Mouse (Mus musculus) c-Kit-positive CD71-positive TER-119-positive erythroid progenitor cells, embryonic 14.5 days (primary cell): Measurements from ENCODE around the gene Cspg5.

ENCODE experiments used
- DNase-seq: peaks from one replicate; pipeline ENCODE4 v3.0.0-alpha.2; 2013; ENCODE audit warnings: low spot score

The Cspg5 gene

GRCm38 (mm10) chr9:110255407-110256019, 11.9 kb downstream of the Cspg5 start:
- no peak for DNase-seq

- DNase-seq, result no peak
Observed at GRCm38 (mm10) chr9:110258646-110259045, 15.1 kb downstream of the Cspg5 start.

GRCm38 (mm10) chr9:110259118-110259517, 15.5 kb downstream of the Cspg5 start:
- DNase-seq, result no peak

GRCm38 (mm10) chr9:110263181-110263580, 19.6 kb downstream of the Cspg5 start:
- no peak for DNase-seq

- DNase-seq, result no peak
Observed at GRCm38 (mm10) chr9:110264991-110265390, 21.4 kb downstream of the Cspg5 start.

GRCm38 (mm10) chr9:110268416-110268815, 24.8 kb downstream of the Cspg5 start:
- no peak for DNase-seq

- no peak for DNase-seq
Observed at GRCm38 (mm10) chr9:110272330-110272729, 28.7 kb downstream of the Cspg5 start.

GRCm38 (mm10) chr9:110273507-110273906, 29.9 kb downstream of the Cspg5 start:
- DNase-seq, result no peak

GRCm38 (mm10) chr9:110275882-110276281, 32.3 kb downstream of the Cspg5 start:
- no peak for DNase-seq

GRCm38 (mm10) chr9:110277431-110277881, 33.9 kb downstream of the Cspg5 start:
- DNase-seq, result no peak

GRCm38 (mm10) chr9:110284075-110284697, 40.6 kb downstream of the Cspg5 start:
- DNase-seq, result no peak

- no peak for DNase-seq
Observed at GRCm38 (mm10) chr9:110287321-110287924, 43.8 kb downstream of the Cspg5 start.

GRCm38 (mm10) chr9:110293254-110293718, 49.7 kb downstream of the Cspg5 start:
- DNase-seq, result no peak

- no peak for DNase-seq
Observed at GRCm38 (mm10) chr9:110293873-110294415, 50.4 kb downstream of the Cspg5 start.

GRCm38 (mm10) chr9:110294786-110295185, 51.2 kb downstream of the Cspg5 start:
- no peak for DNase-seq

- peak; percentile 73 for DNase-seq
Observed at GRCm38 (mm10) chr9:110296867-110297627, 53.5 kb downstream of the Cspg5 start.

- DNase-seq, result peak; percentile 40
Observed at GRCm38 (mm10) chr9:110304516-110304915, 60.9 kb downstream of the Cspg5 start.

- DNase-seq, result peak; percentile 87
Observed at GRCm38 (mm10) chr9:110304969-110305651, 61.5 kb downstream of the Cspg5 start, which contains the start of gene Elp6. Gene Elp6, plus strand, starts transcription at chr9:110305173.

- DNase-seq, result no peak
Observed at GRCm38 (mm10) chr9:110306371-110306770, 62.8 kb downstream of the Cspg5 start.
